Mouse (Mus musculus) hindbrain, embryonic 16.5 days (tissue): ENCODE results near the gene Fads3. TPM values are rescaled to one million over a fixed set of nuclear protein-coding genes. Genes with fewer than 3 reads are reported as not detected.

ENCODE experiments used
- ATAC-seq: fragments of 200-750 bp; cut with Nextera tagmentation; 2 replicates; pipeline ENCODE4 v1.8.0; 2017; ENCODE audit warnings: moderate TSS enrichment, moderate library complexity
- H3K27ac ChIP-seq: fragments of 300-500 bp; sonication (generic); 2 replicates; pipeline ENCODE4 v1.5.1; 2014; ENCODE audit warnings: low read depth, mild to moderate bottlenecking, control low read depth, low read length, moderate library complexity
- H3K27me3 ChIP-seq: fragments of 300-500 bp; sonication (generic); replicated peaks from 2 replicates; pipeline ENCODE4 v1.6.1; 2014; ENCODE audit warnings: low read length; ENCODE audit not compliant: control insufficient read depth, insufficient read depth
- H3K36me3 ChIP-seq: fragments of 300-500 bp; sonication (generic); 2 replicates; pipeline ENCODE4 v1.6.1; 2014; ENCODE audit warnings: mild to moderate bottlenecking, low read length, moderate library complexity, mixed read lengths; ENCODE audit not compliant: control insufficient read depth, insufficient read depth
- H3K4me1 ChIP-seq: fragments of 300-500 bp; sonication (generic); 2 replicates; pipeline ENCODE4 v1.6.1; 2014; ENCODE audit warnings: low read depth, low read length; ENCODE audit not compliant: control insufficient read depth, insufficient read depth
- H3K4me2 ChIP-seq: fragments of 300-500 bp; sonication (generic); 2 replicates; pipeline ENCODE4 v1.6.1; 2014; ENCODE audit warnings: mild to moderate bottlenecking, low read length, control low read depth, moderate library complexity
- H3K4me3 ChIP-seq: fragments of 300-500 bp; sonication (generic); 2 replicates; pipeline ENCODE4 v1.5.1; 2014; ENCODE audit warnings: mild to moderate bottlenecking, low read length, control low read depth, moderate library complexity
- H3K9ac ChIP-seq: fragments of 300-500 bp; sonication (generic); 2 replicates; pipeline ENCODE4 v1.6.1; 2014; ENCODE audit warnings: low read depth, mild to moderate bottlenecking, control low read depth, low read length, moderate library complexity
- H3K9me3 ChIP-seq: fragments of 300-500 bp; sonication (generic); 2 replicates; pipeline ENCODE4 v1.6.1; 2014; ENCODE audit warnings: mild to moderate bottlenecking, low read length, moderate library complexity; ENCODE audit not compliant: control insufficient read depth
- WGBS: fragments of 180-500 bp; shearing (Covaris S2); extraction: QIAGEN DNeasy Blood & Tissue Kit; methylation state at CpG from one replicate; pipeline ENCODE4 v1.1.7; 2014; 5-methylcytosine and 5-hydroxymethylcytosine counted together
- polyA plus RNA-seq: library from polyadenylated mRNA; unstranded; fragments of >200 nt; fragmentation: Nextera tagmentation; extraction: Ambion mirVana; gene quantifications from 2 replicates; pipeline ENCODE4 v1.2.1, GENCODE M21; 2015

The Fads3 gene
- polyA plus RNA-seq, 1 experiment from 2014 or later: 42.1 TPM

DNA sequence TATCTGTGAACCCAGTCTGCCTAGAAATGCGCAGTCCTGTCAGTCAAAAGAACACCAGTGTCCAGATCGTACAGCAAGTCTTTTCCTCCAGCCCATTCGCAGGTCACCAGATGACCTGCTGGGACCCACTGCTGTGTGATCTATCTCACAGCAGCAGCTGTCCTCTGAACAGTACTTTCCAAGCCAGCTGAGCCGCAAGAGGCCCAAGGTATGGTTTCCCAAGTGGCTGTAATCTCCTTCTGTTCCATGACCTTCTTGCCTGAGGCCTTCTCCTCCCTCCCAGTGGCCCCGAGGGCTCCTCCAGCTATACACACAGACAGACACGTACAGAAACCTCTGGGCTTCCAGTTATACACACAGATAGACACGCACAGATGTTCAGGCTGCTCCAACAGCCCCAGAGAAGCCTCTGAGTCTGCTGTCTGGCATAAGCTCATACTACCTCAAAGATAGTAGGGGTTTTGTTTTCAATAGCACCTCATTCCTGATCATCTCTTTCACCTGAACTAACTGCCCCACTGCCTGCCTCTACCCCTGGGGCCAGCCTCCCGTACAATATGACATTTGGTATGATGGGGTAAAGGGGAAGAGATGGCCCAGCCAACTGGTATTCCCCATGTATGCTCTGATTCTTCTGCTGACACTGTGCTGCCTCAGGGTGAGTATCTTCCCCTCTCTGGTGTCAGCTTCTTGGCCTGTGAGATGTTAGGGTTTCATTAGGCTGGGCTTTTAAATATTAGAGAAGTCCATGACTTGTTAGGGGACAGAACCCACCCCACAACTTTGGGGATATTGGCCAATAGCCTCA, 19.6 kb downstream of the Fads3 start:
- 0 out of 2 replicates have a peak overlapping the region, but pooled peaks have one; percentile 18 for H3K9ac ChIP-seq
- H3K4me2 ChIP-seq: no peak overlapping the region
- WGBS: 44% methylated on average over 8 of the region's 8 CpGs
- no peaks in the 10 kb centered on the region for H3K27me3 ChIP-seq
- no peak overlapping the region for H3K4me3 ChIP-seq
- H3K27ac ChIP-seq: peak overlapping the region; percentile 31; the same call in 1 of the 2 replicates
- H3K36me3 ChIP-seq: peaks cover 20% of the 10 kb centered on the region
- no peaks in the 10 kb centered on the region for H3K9me3 ChIP-seq
- peaks cover 2% of the 10 kb centered on the region; the same call in 1 of the 2 replicates for H3K4me1 ChIP-seq
- ATAC-seq: peak; percentile 18; the same call in 1 of the 2 replicates

DNA sequence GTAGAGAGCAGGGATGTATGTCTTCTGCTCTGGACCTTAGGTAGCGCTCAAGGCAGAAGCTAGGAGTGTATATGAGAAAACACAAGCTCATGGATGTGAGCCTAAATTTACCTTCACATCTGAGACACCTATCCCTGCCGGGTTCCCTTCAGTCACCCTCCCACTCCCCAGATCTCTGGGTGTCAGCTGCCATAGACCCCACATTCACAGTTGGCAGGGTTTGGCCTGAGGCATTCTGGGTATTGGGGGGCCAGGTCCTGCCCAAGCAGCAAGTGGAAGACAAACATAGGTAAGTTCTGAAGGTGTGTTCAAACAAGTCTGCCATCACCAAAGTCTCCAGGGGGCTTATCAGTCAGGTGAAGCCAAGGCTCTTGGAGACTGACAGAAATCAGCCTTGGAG, 20.3 kb downstream of the Fads3 start:
- Histone ChIP-seq H3K36me3 (peaks cover 23% of the 10 kb centered on the region), H3K9ac (no peak overlapping the region), H3K4me2 (no peak overlapping the region), H3K9me3 (no peaks in the 10 kb centered on the region), H3K4me1 (peaks cover 2% of the 10 kb centered on the region; the same call in 1 of the 2 replicates), H3K4me3 (no peak overlapping the region), H3K27ac (no peak overlapping the region), H3K27me3 (no peaks in the 10 kb centered on the region)
- WGBS: 100% methylated on average over 2 of the region's 2 CpGs
- no peak for ATAC-seq

DNA sequence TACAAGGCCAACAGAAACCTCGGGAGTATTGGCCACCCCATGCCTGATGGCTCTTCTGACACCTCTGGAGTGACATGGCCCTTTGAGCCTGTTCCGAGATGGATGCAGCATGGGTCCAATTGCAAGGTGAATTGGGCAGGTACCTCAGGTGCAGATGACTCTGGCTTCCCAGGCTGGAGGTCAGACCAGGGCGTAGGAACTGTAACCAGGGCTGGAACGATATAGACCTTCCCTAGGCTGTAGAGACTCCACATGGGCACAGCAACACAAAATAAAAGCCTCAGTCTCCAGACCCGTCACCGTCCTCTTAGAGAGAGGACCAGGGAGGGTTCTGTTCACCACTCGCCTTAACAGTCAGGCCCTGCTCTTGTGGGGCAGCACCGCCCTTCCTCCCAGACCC, 20.9 kb downstream of the Fads3 start:
- H3K27me3 ChIP-seq: no peaks in the 10 kb centered on the region
- 95% methylated on average over 8 of the region's 8 CpGs for WGBS
- H3K9ac ChIP-seq: no peak overlapping the region
- H3K4me1 ChIP-seq: peaks cover 2% of the 10 kb centered on the region; the same call in 1 of the 2 replicates
- peaks cover 28% of the 10 kb centered on the region for H3K36me3 ChIP-seq
- ATAC-seq: no peak
- no peak overlapping the region for H3K4me3 ChIP-seq
- no peak overlapping the region for H3K27ac ChIP-seq
- H3K4me2 ChIP-seq: no peak overlapping the region
- no peaks in the 10 kb centered on the region for H3K9me3 ChIP-seq

DNA sequence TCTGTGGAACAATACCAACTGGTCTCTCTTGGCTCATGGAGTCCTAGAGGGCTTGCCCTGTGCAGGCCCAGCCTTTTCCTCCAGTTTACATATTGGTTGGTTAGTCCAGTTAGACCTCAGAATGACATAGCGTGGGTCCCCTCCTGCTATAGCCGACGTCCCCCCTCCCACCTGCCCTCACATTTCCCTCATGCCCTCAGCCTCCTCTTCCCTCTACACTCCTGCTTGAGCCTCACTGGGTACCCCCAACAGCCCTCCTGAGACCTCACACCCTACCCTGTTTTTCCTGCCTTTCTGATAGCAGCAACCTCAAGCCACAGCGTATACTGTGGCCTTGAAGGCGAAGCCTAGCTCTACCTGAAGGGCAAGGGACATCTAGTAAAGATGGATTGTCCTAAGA, 21.5 kb downstream of the Fads3 start:
- Histone ChIP-seq H3K9me3 (no peaks in the 10 kb centered on the region), H3K4me3 (no peak overlapping the region), H3K36me3 (peaks cover 32% of the 10 kb centered on the region), H3K4me1 (peaks cover 2% of the 10 kb centered on the region; the same call in 1 of the 2 replicates), H3K9ac (no peak overlapping the region), H3K27ac (no peak overlapping the region), H3K27me3 (no peaks in the 10 kb centered on the region), H3K4me2 (no peak overlapping the region)
- WGBS: 95% methylated on average over 5 of the region's 5 CpGs
- ATAC-seq: no peak

DNA sequence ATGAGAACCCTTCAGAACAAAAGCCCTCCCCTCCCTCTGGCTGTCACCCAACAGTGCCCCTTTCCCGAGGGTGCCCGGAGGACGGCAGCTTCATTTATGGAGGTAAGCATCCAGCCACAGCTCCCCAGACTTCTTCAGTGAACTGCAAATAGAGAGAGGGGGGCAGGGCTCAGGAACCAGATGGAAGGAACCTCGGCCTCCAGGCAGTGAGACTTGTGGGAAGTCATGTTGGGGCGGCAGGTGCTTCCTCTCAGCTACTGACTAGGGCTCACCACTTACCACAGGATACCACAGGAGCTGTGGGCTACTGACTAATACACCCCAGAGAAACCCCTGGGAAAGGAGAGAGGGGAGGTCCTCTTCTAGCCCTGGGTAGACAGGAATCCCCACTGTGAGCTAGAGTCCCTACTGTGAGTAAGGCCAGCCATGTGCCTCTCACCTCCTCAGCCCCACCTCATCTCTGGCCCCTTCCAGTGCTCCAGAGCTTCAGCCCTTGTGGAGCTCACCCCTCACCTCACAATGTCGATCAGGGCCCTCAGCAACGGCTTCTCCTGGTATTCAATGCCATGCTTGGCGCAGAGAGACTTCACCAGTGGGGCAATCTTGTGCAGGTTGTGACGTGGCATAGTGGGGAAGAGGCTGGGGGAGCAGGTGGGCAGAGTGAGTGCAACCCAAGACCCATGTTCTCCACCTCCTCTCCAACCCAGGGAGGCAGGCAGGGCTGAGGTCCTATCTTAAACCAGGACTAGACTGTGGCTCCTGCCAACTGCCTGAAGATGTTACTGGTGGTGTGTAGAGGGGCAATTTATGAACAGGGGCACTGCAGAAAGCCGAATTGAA, 23.0 kb downstream of the Fads3 start:
- H3K27ac ChIP-seq: no peak overlapping the region
- H3K4me1 ChIP-seq: no peaks in the 10 kb centered on the region; the same call in 1 of the 2 replicates
- H3K36me3 ChIP-seq: peaks cover 38% of the 10 kb centered on the region
- 66% methylated on average over 10 of the region's 10 CpGs for WGBS
- no peak overlapping the region for H3K9ac ChIP-seq
- no peak overlapping the region for H3K4me2 ChIP-seq
- H3K27me3 ChIP-seq: no peaks in the 10 kb centered on the region
- ATAC-seq: no peak
- H3K9me3 ChIP-seq: no peaks in the 10 kb centered on the region
- H3K4me3 ChIP-seq: no peak overlapping the region

DNA sequence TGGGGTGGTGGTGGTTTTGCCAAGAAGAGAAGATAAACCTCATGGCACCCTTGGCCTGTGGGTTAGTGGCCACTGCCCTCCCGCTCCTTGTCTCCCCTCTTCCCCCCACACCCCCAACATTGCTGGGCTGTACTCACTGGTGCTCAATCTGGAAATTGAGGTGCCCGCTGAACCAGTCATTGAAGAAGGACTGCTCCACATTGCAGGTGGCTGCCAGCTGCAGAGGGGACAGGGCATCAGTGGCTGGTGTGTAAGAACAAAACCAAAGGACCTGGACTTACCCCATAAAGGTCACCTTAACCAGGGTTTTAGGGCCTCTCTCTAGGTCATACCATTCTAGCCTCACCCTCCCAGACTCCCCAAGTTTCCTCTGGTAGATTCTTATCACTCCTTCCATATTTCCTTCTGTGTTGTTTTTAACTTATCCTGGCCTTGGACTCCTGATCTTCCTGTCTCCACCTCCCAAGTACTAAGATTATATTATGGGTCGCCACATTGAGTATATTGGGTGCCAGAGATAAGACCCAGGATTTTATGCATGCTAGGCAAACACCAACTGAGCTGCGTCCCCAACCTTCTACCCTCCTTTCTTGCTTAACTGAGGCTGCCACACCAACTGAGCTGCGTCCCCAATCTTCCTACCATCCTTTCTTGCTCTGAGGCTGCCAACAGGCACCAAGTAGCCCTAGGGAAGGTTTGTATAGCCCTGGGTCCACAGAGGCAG, 24.3 kb downstream of the Fads3 start:
- Histone ChIP-seq H3K4me2 (no peak overlapping the region), H3K4me1 (no peaks in the 10 kb centered on the region; the same call in 1 of the 2 replicates), H3K27ac (no peak overlapping the region), H3K27me3 (no peaks in the 10 kb centered on the region), H3K4me3 (no peak overlapping the region), H3K36me3 (peaks cover 50% of the 10 kb centered on the region), H3K9ac (no peak overlapping the region), H3K9me3 (no peaks in the 10 kb centered on the region)
- 92% methylated on average over 5 of the region's 5 CpGs for WGBS
- no peak for ATAC-seq

DNA sequence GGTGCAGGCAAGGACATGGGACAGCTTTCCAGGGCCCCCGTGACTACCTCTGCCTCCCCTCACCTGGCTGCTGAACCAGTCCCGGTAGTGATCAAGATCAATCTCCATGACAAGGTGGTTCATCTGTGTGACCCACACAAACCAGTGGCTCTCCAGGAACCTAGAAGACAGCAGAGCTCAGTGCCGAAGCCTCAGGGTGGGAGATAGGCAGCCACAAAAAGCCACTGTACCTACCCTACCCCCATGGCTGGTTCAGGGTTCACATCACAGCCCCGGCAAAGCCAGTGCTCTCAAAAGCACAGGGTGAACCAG, 24.8 kb downstream of the Fads3 start:
- H3K27me3 ChIP-seq: no peaks in the 10 kb centered on the region
- peaks cover 51% of the 10 kb centered on the region for H3K36me3 ChIP-seq
- 97% methylated on average over 4 of the region's 4 CpGs for WGBS
- no peak overlapping the region for H3K4me2 ChIP-seq
- ATAC-seq: no peak
- H3K9me3 ChIP-seq: no peaks in the 10 kb centered on the region
- no peak overlapping the region for H3K27ac ChIP-seq
- H3K9ac ChIP-seq: no peak overlapping the region
- no peaks in the 10 kb centered on the region; the same call in none of the 2 replicates for H3K4me1 ChIP-seq
- H3K4me3 ChIP-seq: no peak overlapping the region

DNA sequence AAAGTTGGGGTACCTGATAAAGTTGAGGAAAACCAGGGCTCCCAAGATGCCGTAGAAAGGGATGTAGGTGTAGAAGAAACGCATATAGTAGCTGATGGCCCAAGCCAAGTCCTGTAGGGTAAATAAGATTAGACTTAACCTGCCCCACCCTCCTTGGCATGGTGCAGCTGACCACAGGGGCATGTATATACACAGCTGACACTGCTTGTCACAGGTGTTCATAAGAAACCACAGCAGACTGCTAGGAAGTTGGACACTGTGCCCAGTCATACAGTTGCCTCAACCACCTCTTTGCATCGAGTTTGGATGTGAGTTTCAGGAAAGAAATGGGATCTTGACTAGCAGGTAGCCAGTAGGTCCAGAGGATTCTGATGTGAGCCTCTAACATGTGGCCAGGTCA, 25.1 kb downstream of the Fads3 start:
- Histone ChIP-seq H3K27me3 (no peaks in the 10 kb centered on the region), H3K4me2 (no peak overlapping the region), H3K9me3 (no peaks in the 10 kb centered on the region), H3K9ac (no peak overlapping the region), H3K4me3 (no peak overlapping the region), H3K36me3 (peaks cover 53% of the 10 kb centered on the region), H3K27ac (no peak overlapping the region), H3K4me1 (no peaks in the 10 kb centered on the region; the same call in none of the 2 replicates)
- 95% methylated on average over 3 of the region's 3 CpGs for WGBS
- ATAC-seq: no peak
